Mouse (Mus musculus) heart, postnatal 0 days (tissue): Measurements from ENCODE around the gene Cx3cl1.

Source experiments
- CTCF ChIP-seq: IDR thresholded peaks from 2 replicates; pipeline ENCODE4 v1.5.1; 2016; ENCODE audit warnings: antibody characterized with exemption, control low read depth, low read depth
- EP300 ChIP-seq: IDR thresholded peaks from 2 replicates; pipeline ENCODE4 v1.6.1; 2016; ENCODE audit warnings: antibody characterized with exemption, low read depth

GRCm38 (mm10) chr8:94828284-94828683 is 56.5 kb downstream of the Cx3cl1 start:
- TF ChIP-seq CTCF (no peak), EP300 (no peak)
